Mouse (Mus musculus) kidney, postnatal 14 days (tissue): ENCODE measurements at regions not wholly inside any gene's neighbourhood (a gene's known extent, or its start where the extent isn't known, plus 50 kb on each side); places are given as distances from the start of the nearest gene placed in this dataset.

Experiments
- DNase-seq: peaks from one replicate; pipeline ENCODE4 v3.0.0; 2022; ENCODE audit warnings: mixed read lengths

DNA sequence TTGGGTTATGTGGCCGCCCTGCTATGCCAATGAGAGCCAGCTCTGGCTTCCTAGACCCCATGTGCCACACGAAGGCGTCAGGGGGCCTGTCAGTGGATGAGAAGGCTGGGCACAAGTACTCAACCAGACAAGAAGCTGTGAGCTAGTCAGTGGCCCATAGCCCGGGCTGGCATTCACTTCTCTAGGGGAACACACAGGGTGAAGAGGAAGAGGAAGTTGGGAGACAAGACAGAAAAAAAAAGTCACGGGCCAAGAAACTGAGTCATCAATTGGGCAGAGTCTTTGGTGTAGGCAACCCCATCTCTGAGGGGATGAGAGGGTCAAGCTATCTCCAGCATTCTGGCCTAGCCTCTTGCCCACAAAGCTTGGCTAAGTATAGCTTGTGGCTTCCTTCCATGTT lies 93.8 kb upstream of the Rybp start:
- no peak for DNase-seq

DNA sequence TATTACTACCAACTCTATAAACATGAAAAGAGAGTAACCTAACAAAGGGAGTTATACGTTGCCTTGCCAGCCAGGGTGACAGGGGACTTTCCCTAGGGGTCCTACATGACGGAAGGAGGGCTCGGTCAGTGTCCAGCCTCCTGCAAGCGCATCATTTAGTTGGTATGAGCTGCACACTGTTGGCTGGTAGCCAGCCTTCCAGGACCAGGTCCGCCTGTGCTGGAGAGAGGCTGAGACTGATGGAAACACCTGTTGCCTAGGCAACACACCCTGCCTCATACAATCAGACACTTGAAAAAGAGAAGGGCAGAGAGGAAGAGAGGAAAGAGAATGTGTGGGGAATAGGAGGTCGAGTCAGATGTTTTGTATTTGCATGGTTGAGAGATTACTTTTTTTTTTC lies 93.3 kb upstream of the Rybp start:
- no peak for DNase-seq

DNA sequence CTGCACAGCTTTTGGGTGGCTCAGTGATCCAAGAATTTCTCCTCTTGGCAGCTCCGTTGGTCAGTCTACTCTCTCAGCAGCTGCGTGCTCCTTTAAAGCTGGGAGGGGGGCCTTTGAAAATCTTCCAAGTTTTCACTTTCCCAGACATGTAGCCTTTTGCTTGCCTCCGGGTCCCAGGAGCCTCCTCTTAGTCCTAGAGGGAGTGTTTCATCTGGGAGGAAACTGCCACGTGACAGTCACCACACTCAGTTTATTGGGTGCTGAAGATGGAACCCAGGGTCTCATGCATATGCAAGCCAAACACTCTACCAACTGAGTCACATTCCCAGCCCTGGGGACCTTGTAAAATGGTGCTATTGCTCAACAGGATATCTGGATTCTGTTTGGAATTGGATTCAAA lies 92.5 kb upstream of the Rybp start:
- DNase-seq: no peak

DNA sequence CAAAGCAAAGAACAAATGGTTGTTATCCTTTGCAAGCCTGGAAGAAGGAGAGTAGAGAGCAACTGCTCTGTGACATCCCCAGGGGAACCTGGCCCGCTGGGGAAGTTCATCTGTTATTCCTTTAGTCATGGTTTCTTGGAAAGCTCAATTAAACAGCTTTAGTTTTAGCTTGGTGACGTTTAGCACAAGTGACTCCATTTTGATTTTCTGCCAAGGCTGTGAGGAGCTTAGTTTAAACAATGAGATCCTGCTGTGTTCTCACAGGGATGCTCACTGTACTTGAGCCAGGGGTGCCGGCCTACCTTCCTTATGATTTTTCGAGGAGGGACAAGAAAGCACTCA lies 91.2 kb upstream of the Rybp start:
- no peak for DNase-seq

DNA sequence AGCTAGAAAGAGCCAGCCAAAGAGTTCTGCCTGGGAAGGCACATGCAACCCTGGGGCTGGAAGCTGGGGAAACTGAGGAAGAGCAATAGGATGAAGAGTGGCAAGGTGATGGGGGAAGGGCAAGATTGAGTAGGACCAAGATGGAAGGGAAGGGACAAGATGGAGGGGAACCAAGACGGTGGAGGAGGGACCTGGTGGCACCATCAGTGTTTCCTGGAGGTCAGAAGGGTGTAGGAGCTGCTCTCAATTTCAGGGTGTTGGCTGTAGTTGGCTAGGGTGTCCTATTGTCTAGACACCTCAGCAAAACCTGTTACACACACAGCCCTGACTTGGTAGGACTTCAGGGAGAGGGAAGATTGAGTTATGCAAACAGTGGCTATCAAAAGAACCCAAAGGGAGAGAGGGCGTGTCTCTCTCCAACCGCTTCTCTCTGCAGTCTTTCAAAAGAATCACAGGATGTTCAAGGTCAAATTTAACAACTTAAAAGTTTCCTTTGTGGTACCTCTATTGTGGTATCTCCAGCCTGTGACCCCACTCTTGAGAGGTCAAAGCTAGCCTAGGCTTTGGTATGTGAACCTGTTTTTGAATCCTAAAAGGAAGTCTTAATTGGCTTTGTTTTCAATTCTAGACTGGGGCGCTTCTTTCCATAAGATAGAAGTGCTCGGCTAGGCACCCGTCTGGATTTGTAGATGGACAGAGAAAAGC lies 90.7 kb upstream of the Rybp start:
- DNase-seq: no peak

DNA sequence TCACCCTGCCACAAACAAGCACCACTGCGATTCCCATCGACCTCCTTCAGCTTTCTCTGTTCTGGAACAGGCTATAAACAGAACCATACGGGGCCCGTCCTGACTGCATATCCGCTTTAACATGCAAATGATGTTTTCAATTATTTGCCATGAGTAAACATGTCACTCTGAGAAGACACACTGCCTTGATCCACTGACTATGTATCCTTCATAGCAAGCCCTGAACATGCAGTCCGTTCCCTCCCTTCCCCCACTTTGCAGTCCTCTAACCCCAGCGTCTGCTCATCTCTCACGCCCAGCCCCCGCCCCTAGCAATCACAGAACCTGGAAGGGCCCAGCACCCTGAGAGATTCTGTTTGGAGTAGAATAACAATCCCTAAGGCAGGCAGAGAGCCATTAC lies 89.4 kb upstream of the Rybp start:
- no peak for DNase-seq

DNA sequence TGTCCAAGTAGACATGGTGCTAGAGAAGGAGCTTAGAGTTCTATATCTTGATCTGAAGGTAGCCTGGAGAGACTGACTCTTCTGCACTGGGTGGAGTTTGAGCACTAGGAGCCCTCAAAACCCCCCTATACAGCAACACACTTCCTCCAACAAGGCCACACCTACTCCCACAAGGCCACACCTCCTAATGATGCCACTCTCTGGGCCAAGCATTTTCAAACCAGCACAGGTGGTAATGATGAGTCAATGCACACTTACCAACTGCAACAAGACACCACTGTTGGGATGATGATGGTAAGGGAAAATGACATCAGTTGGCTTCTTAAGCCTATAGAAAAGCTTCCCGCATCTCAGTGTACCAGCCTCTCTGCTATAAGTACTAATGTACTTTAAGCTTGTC lies 83.5 kb upstream of the Rybp start:
- no peak for DNase-seq

DNA sequence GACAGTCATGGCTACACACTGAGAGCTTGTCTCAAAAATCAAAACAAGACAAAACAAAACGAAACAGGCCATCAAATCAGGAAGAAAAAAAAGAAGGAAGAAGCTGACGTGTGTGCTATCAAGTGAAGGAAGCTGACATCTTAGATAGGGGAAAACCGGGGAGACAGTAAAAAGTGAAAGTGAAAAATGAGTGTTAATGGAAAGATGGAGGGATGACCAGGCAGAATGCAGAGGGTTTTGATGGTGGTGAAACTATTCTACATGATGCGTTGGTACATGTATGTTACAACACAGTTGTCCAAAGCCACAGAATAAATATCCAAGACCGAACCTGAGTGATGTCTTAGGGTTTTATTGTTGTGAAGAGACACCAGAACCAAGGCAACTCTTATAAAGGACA lies 83.1 kb upstream of the Rybp start:
- DNase-seq: no peak

DNA sequence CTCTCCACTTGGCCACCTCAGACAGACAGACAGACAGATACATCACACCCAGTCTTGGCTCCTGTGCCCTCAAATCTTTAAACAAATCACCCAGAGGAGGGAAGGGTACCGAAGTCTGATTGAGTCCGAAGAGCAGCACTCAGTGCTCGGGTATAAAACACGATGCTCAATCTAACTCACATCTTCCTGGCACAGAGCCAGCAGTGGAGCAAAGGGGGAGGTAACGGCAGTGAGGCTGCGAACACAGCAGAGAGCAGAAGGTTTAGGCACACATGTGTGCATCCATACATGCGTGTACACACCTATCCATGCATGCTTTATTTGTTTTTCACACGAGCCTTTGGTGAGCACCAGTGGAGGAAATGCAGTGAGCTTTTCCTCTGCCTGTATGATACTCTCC lies 78.9 kb upstream of the Rybp start:
- no peak for DNase-seq

DNA sequence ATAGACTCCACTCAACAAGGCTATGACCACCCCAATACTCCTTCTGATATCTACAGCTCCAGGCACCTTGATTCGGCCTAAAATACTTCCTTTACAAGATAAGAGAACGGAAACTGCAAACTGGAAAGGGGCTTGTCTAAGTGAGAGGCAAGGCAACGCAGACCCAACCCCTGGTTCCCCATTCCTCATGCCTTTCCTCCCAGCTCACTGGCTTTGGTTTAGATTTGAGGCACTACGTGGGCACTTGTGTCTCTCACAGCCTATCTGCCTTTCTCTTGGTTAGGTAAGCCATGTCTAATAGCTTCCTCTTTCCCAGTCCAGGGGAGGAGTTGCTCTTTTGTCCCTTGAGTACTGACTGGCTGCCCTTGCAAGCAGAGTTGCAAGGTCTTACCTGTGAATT lies 78.5 kb upstream of the Rybp start:
- no peak for DNase-seq

DNA sequence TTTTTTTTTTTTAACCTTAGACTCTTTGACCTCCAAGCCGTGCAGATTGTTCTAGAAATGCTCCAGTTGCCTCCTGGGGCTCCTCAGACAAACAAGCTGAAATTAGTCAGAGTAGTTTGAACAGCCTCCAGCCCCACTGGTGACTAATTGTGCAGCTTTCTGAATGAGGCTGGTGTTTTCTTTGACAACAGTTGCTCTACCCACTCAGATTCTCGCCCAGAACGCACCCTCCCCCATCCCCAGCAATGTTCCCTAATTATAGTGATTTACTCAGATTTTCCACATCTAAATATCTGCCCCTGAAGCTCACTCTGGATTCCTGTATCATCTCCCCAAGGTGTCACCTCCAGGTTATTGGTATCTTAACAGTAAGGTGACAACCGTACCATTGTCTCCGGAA lies 76.4 kb upstream of the Rybp start:
- peak; percentile 10 for DNase-seq

DNA sequence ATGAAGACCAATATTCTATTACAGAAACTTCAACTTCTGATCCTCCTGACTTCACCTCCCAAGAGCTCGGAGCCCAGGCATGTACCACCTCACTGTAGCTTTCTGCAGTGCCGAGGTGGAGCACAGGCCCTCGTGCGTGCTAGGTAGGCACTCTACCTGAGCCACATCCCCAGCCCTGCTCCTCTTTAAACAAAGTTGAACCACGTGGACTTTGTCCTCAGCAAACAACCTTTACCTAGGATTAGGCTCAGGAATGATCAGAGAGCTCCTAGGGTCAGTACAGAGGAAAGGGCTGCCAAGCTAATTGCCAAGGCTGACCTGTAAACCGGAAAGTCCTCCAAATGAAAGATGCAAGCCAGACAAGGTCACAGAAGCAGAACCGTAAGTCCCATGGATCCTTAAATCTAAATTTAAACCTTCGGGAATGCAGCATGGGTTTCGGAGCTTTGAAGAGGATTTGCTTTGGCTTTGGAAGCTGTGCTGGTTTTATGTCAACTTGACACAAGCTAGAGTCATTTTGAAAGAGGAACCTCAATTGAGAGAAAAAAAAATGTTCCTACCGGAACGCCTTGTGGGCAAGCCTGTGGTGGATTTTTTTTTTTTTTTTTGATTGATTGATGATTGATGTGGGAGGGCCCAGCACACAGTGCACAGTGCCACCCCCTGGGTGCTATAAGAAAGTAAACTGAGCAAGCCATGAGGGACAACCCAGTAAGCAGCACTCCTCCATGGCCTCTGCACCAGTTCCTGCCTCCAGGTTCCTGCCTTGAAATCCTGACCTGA lies 69.5 kb upstream of the Rybp start:
- no peak for DNase-seq

DNA sequence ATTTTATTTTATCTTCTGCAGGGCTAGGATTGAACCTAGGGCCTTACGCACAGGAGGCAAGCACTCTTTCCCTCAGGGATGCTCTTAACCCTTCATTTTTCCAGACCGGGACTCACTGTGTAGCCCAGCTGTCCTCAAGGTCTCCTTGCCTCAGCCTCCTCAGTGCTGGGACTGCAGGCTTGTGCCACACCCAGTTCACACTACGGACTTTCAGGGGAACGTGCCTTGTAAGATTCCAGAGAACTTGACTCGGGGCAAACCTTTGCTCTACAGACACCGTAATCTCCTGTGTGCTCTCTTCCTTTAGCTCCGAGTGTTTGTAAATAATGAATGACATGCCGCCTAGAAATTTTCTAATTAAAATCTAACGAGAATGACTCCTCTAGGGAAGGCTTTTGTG lies 68.6 kb upstream of the Rybp start:
- DNase-seq: no peak

DNA sequence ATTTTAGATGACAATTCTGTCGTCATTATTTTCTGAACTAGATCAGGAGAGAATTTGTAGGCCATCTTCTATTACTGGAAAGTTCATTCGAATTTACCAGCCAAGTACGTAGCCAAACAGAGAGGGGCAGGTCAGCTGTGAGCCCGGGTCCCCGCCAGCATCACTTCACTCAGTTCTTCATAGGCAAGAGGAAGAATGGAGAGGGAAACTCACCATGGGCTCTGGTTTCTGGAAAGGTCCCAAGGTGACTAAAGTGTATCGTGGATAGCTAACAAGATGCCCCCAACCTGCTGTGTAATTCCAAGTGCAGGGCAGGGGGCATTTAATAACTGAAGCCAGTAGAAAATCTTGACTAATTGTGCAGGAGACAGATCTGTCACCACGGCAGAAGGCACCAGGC lies 60.2 kb upstream of the Rybp start:
- DNase-seq: no peak

DNA sequence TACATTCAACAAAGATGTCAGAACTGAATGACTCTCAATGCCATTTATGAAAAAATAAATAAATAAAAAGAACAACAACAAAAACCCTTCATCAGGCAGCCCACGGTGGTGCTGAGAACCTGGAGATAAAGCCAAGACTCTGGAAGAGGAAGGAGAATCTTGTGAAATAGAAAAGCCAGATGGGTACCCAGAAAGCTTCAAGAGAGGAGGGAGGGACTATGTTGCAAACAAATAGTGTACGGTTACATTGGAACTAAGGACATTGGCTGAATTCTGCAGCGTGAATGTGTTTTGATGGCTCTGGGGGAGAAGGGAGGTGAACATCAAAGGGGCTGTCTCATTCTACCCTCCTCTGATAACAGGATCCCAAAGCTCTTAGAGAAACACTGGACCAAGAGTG lies 57.8 kb upstream of the Rybp start:
- DNase-seq: no peak

DNA sequence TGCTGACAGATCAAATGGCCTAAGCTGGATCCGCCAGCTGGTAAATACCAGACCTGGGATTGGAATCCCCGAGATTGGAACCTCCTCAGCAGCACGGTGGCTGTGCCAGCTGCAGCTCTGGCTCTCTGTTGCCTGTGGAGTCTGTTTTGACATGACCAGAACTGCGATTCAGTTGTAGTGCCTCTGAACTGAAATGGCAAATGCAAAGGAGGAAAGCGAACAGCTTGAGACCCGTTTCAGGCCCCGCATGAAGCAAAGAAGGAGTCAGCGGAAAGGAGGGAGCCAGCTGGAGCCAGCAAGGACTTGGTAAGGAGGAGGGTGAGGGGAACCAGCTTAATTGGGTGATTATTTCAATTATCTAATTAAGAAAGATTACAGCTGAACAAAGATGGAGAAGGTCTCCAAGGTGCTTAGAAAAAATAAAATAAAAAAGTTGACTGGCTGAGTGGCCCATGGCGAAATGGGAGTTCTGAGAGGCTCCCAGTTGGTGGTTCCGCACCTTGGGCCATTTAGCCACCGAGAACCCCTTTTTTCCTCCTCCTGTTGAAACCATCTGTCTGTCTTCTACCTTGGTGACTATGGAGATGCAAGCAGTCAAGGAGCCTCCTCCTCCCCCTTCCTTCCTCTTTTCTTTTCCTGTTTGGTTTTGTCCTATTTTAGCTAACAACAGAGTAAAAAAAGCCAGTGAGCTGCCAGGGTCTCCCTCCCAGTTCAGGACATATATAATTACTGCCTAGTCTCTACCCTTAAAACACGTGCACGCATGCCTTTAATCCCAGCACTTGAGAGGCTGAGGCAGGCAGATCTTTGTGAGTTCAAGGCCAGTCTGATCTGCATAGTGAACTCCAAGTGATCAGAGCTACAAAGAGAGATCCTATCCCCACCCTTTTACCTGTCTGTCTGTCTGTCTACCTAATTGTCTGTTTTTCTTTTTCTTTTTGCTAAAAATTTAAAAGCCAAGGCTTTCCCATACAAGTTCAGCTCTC lies 54.3 kb upstream of the Rybp start:
- no peak for DNase-seq

DNA sequence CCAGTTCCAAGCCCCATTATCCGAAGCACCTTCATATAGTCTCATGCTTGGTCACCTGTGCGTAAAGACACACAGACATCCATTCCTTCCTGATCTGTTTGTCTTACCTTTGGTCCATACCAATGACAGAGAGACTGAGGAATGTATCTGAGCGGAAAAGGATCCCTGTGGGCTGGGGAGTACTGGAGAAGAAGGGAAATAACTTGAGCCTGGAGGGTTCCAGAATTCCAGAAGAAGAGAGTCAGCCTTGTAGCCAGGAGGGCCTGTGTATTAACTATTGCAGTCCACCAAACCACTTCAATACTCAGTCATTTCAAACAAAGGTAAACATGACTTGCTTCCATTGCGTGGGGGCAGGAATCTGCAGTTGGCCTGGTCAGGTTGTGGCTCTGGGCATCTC lies 51.0 kb upstream of the Rybp start:
- no peak for DNase-seq
